Mouse (Mus musculus): ENCODE results near the gene Nfkb2. TPM values are rescaled to one million over a fixed set of nuclear protein-coding genes. Genes with fewer than 3 reads are reported as not detected.
A peak's percentile ranks its signal among the peaks of the same experiment; 100 is the strongest.

Nfkb2 gene
- polyA plus RNA-seq, 1 experiment from 2014 or later, result 10.6 TPM

DNA sequence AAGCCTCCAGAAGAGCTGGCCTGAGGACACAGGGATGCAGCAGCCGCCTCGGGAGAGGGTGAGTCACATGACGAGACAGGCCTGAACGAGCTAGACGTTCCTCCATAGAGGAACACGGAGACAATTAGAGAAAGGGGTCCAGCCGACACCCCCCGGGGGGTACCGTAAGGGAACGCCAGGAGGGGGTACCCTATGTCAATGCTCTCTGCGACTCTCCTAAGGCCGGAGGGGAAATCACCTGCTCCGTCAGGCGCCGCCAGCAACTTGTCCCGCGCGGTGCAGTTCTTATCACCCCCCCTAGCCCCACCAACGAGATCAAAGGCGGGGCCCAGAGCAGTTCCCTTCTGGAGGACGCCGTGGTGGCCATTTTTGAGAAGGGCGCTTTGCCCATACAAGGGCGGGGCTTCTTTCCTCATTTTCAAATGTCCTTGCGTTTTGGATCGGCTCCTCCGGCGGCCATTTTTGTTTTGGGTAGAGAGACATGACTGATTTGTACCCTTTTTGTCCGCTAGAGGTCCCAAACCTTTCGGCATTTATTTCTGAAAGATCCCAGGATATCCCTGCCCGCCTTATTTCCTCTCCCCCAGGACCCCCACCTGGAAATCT is 34.3 kb downstream of the Nfkb2 start, which contains the start of gene Cuedc2:
Gene Cuedc2 (minus strand): TSS at position 372 of the 606 bp plus-strand sequence.
- Histone ChIP-seq H3K36me3 (no peaks in the 10 kb centered on the region), H3K9ac (peak within 1 kb of the TSS; percentile 82), H3K4me3 (replicated peaks) (peak within 1 kb of the TSS; percentile 84), H3K27ac (peak within 1 kb of the TSS; percentile 63), H3K4me2 (peak within 1 kb of the TSS; percentile 75), H3K9me3 (no peaks in the 10 kb centered on the region), H3K27me3 (replicated peaks) (no peaks in the 10 kb centered on the region), H3K4me1 (peaks cover 10% of the 10 kb centered on the region)
- peak; percentile 89 for ATAC-seq (ENCODE audit: insufficient read depth, low FRiP score, low read depth)
- under 1% methylated on average over 31 of the region's 31 CpGs for WGBS

DNA sequence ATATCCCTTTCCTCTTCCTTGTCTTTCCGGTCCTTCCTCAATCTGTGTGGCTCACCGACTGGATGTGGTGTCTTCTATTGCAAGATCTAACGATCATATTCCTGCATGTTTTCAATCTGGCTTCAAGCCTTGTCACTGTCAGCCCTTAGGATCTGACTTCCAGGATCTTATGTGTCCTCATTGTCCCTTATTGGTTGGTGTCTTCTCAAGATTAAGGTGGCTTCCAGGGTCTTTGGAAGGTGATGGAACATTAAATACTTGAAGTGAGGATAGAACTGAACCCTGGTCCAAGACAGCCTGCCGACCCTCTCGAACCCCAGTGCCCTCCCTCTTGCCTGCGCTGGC is 34.8 kb downstream of the Nfkb2 start:
- no peak overlapping the region for H3K9ac ChIP-seq
- ATAC-seq (ENCODE audit: insufficient read depth, low FRiP score, low read depth), result no peak; the same call in 1 of the 2 replicates
- WGBS, result 51% methylated on average over 6 of the region's 6 CpGs
- no peaks in the 10 kb centered on the region for H3K27me3 ChIP-seq (replicated peaks)
- H3K4me1 ChIP-seq, result peaks cover 10% of the 10 kb centered on the region
- no peaks in the 10 kb centered on the region for H3K36me3 ChIP-seq
- peak overlapping the region; percentile 33 for H3K27ac ChIP-seq
- H3K9me3 ChIP-seq, result no peaks in the 10 kb centered on the region
- H3K4me2 ChIP-seq, result peak overlapping the region; percentile 75
- peak overlapping the region; percentile 84 for H3K4me3 ChIP-seq (replicated peaks)

DNA sequence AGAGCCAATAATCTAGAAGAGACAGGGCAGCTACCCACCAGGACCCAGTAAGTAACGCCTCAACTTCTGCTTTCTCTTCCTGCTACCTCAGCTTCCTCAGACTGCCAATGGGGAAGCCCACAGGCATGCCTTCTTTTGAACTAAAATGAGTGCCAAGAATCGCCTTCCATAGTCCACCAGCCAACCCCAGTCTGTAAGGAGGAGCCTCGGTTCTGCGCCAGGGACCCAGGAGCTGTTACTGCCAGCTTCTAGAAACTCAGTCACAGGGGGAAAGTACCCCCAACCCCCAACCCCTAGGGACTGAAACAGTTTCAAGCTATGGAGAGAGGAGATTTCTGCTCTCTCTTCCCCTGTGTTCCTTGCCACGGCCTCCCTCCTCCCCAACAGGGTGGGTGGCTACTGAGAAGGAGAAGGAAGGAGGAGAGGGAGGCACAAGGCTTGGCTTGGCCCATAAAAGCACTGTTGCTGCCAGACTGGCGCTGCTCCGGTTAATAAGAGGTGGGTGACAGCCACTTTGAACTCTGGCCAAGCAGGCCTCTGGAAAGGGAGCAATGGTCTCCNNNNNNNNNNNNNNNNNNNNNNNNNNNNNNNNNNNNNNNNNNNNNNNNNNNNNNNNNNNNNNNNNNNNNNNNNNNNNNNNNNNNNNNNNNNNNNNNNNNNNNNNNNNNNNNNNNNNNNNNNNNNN is 35.3 kb downstream of the Nfkb2 start:
- no peaks in the 10 kb centered on the region for H3K27me3 ChIP-seq (replicated peaks)
- H3K4me3 ChIP-seq (replicated peaks), result no peak overlapping the region
- WGBS, result 70% methylated on average over 7 of the region's 7 CpGs
- no peak overlapping the region for H3K9ac ChIP-seq
- peaks cover 10% of the 10 kb centered on the region for H3K4me1 ChIP-seq
- H3K9me3 ChIP-seq, result no peaks in the 10 kb centered on the region
- H3K27ac ChIP-seq, result peak overlapping the region; percentile 33
- H3K4me2 ChIP-seq, result peak overlapping the region; percentile 75; the same call in 1 of the 2 replicates
- no peak for ATAC-seq (ENCODE audit: insufficient read depth, low FRiP score, low read depth)
- H3K36me3 ChIP-seq, result no peaks in the 10 kb centered on the region

DNA sequence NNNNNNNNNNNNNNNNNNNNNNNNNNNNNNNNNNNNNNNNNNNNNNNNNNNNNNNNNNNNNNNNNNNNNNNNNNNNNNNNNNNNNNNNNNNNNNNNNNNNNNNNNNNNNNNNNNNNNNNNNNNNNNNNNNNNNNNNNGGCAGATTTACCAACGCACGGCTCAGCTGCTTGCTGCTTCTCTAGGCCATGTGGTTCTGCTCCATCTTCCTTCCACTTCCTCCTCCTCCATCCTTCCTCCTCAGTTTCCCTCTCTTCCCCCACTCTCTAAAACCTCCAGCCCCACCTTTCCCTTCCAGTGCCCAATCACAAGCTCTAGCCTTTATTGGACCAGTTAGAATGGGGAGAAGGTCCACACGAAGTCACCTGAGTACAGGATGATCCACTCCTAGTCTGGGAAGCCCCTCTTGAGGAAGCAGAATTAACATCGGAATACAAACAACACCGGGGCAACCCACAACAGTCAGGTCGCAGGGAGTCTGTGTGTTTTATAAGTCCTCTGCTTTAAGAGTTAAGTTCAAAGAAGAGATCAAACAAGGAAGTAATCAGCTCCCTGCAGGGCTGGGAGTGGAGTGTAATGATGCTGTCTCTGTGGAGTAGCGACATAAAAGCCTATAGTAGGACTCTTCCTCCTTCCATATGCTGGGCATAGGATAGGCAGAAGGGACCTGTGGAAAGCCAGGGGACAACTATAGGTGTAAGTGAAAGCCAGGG is 40.7 kb downstream of the Nfkb2 start:
- WGBS, result 19% methylated on average over 7 of the region's 7 CpGs

DNA sequence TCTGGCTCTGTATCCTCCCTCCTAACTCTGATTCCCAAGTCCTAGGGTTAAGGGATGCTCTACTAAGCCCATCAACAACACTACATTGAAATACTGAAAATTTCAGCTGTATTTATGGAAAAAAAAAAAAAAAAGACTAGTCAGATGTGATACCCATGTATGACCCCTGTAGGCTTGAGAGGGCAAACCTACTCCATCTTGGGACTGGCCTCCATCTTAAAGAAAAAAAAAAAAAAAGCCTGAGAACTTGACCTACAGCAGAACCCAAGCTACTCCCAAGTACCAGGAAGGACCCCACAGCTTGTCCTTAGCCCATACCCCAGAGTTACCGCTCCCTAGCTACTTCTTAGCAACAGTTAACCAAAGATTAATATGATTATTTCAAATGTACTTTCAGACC is 43.0 kb downstream of the Nfkb2 start:
- no peak overlapping the region for H3K4me2 ChIP-seq
- H3K27me3 ChIP-seq (replicated peaks), result no peaks in the 10 kb centered on the region
- no peaks in the 10 kb centered on the region for H3K9me3 ChIP-seq
- H3K9ac ChIP-seq, result no peak overlapping the region
- ATAC-seq (ENCODE audit: insufficient read depth, low FRiP score, low read depth), result no peak
- 97% methylated on average over 1 of the region's 1 CpGs for WGBS
- H3K4me1 ChIP-seq, result peaks cover 18% of the 10 kb centered on the region
- no peak overlapping the region for H3K4me3 ChIP-seq (replicated peaks)
- H3K36me3 ChIP-seq, result no peaks in the 10 kb centered on the region
- H3K27ac ChIP-seq, result no peak overlapping the region

More for the DNA sequence above, 40.7 kb downstream of the Nfkb2 start:
- Histone ChIP-seq H3K36me3 (no peaks in the 10 kb centered on the region), H3K27me3 (replicated peaks) (no peaks in the 10 kb centered on the region), H3K4me3 (replicated peaks) (no peak overlapping the region), H3K4me2 (no peak overlapping the region), H3K27ac (no peak overlapping the region), H3K9ac (no peak overlapping the region), H3K4me1 (peaks cover 16% of the 10 kb centered on the region), H3K9me3 (no peaks in the 10 kb centered on the region)
- ATAC-seq (ENCODE audit: insufficient read depth, low FRiP score, low read depth), result no peak

DNA sequence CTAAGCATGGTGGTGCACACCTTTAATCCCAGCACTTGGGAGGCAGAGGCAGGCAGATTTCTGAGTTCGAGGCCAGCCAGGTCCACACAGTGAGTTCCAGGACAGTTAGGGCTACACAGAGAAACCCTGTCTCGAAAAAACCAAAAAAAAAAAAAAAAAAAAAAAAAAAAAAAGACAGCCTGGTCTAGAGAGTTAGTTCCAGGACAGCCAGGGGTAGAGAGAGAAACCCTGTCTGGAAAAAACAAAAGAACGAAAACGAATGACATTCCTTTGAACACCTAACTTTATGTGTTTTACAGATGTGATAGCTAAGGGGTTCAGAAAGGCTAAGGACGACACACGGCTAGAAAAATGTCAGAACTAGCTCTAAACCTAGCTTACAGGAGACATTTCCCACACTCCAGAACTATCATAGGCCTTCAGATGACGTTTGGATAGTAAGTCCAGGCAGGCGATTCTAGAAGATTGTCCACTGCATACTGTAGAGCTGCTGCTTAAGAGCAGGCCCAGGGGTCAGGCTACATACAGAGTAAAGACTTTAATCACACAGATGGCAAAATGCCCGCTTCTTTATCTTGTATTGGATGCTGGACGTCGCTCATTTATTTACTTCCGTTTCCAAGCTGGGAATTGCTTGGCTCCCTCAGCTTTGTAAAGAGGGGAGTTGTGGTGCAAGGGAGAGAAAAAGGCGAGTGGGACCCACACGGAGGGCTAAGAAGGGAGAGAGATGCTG is 44.0 kb downstream of the Nfkb2 start:
- peak overlapping the region; percentile 84 for H3K27ac ChIP-seq
- no peaks in the 10 kb centered on the region for H3K9me3 ChIP-seq
- H3K9ac ChIP-seq, result peak overlapping the region; percentile 70; the same call in 1 of the 2 replicates
- no peaks in the 10 kb centered on the region for H3K27me3 ChIP-seq (replicated peaks)
- WGBS, result 29% methylated on average over 14 of the region's 14 CpGs
- peak overlapping the region; percentile 63 for H3K4me3 ChIP-seq (replicated peaks)
- no peaks in the 10 kb centered on the region for H3K36me3 ChIP-seq
- peak overlapping the region; percentile 98 for H3K4me2 ChIP-seq
- ATAC-seq (ENCODE audit: insufficient read depth, low FRiP score, low read depth), result no peak
- peaks cover 18% of the 10 kb centered on the region for H3K4me1 ChIP-seq

DNA sequence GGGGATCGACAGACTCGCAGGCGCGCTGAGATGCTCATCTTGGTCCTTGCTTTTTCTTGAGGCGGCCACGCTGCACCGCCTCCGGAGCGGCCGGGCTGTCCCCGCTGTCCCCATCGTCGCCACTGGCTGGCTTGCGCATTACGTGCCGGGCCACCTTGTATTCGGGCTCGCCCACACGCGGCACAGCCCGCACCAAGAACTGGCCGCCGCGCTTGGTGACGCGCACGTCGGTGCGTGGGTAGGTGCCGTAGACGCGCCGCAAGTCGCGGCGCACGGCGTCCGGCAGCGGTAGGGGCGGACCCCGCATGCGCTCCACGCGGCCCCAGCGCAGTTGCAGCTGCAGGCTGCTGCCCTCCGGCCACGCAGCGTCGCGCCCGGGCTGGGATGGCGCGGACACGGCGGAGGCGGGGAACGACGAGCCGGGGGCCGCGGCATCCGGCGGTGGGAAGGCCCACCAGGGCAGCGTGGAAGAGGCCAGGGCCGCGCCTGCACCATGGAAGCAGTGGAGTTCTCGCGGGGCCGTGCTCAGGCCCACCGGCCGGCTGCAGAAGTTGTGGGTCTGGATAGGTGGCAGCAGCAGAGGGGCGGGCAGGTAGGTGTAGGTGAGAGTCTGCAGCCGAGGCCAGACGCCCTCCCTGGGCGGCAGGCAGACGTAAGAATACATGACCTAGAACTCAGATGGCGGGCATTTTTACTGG is 44.8 kb downstream of the Nfkb2 start:
- Histone ChIP-seq H3K9ac (peak overlapping the region; percentile 70), H3K9me3 (no peaks in the 10 kb centered on the region), H3K4me3 (replicated peaks) (peak overlapping the region; percentile 63), H3K4me2 (peak overlapping the region; percentile 98), H3K27me3 (replicated peaks) (no peaks in the 10 kb centered on the region), H3K36me3 (no peaks in the 10 kb centered on the region), H3K27ac (peak overlapping the region; percentile 84), H3K4me1 (peaks cover 18% of the 10 kb centered on the region)
- ATAC-seq (ENCODE audit: insufficient read depth, low FRiP score, low read depth), result peak; percentile 72
- WGBS, result under 1% methylated on average over 78 of the region's 78 CpGs

DNA sequence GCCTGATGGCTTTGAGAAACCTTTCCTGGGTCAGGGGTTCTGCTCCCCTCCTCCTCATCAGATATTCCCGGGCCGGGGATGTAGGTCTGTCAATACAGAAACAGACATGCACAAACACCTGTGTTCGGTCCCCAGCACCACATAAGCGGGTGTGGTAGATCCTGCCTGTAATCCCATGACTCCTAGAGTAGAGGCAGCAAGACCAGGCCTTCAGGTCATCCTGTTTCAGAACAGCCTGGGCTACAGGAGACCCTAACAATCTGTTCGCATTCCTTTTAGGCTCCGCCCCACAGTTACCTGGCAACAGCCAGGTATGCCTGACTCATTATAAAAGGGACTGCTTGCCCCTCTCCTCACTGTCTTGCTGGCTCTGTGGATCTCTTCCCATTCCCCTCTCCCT is 45.4 kb downstream of the Nfkb2 start:
- H3K9ac ChIP-seq, result no peak overlapping the region
- peak overlapping the region; percentile 98 for H3K4me2 ChIP-seq
- H3K4me3 ChIP-seq (replicated peaks), result peak overlapping the region; percentile 63
- peak overlapping the region; percentile 84; the same call in 1 of the 2 replicates for H3K27ac ChIP-seq
- no peaks in the 10 kb centered on the region for H3K9me3 ChIP-seq
- peaks cover 18% of the 10 kb centered on the region for H3K4me1 ChIP-seq
- WGBS, result 27% methylated on average over 6 of the region's 6 CpGs
- H3K27me3 ChIP-seq (replicated peaks), result no peaks in the 10 kb centered on the region
- no peaks in the 10 kb centered on the region for H3K36me3 ChIP-seq
- ATAC-seq (ENCODE audit: insufficient read depth, low FRiP score, low read depth), result 0 out of 2 replicates have a peak, but pooled peaks have one; percentile 4

DNA sequence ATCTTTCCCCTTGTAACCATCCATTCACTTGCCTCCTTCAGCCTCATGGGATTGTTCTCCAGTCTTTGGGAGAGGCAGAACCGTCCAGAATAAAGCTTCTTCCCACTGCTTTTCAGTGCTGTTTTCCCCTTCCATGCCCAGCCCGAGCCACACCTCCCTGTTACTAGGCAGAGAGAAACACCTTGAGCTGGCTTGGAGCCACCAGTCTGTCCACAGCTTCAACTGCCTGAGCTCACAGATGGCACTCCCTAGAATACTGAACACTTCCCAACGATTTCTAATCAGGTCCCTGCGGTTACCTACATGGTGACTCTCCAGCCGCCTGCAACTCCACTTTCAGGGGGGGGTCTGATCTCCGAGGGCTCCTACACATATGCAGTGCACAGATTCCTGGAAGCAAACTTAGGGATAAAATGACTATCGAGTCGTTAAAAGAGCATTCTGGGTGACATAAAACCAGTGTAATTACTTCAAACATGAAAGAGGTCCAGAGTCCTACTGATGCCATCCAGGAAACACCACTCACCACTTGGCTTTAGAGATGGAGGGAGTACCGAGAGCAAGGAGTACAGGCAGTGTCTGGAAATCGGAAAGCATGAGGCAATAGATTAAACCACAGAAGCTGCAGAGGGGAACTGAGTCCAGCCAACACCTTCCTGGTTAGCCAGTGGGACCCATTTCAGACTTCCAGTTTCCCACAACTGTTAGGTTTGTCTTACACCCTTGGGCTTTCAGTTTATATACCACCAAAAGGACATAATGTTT is 46.2 kb downstream of the Nfkb2 start, which contains the start of gene 2310034G01Rik:
Gene 2310034G01Rik (minus strand): TSS at position 135 of the 765 bp plus-strand sequence.
- Histone ChIP-seq H3K9ac (peak within 1 kb of the TSS; percentile 70), H3K36me3 (no peaks in the 10 kb centered on the region), H3K4me1 (peaks cover 17% of the 10 kb centered on the region), H3K27me3 (replicated peaks) (no peaks in the 10 kb centered on the region), H3K4me3 (replicated peaks) (peak within 1 kb of the TSS; percentile 63), H3K9me3 (no peaks in the 10 kb centered on the region), H3K27ac (peak within 1 kb of the TSS; percentile 84; the same call in 1 of the 2 replicates), H3K4me2 (peak within 1 kb of the TSS; percentile 98)
- WGBS, result 62% methylated on average over 10 of the region's 10 CpGs
- ATAC-seq (ENCODE audit: insufficient read depth, low FRiP score, low read depth), result no peak

DNA sequence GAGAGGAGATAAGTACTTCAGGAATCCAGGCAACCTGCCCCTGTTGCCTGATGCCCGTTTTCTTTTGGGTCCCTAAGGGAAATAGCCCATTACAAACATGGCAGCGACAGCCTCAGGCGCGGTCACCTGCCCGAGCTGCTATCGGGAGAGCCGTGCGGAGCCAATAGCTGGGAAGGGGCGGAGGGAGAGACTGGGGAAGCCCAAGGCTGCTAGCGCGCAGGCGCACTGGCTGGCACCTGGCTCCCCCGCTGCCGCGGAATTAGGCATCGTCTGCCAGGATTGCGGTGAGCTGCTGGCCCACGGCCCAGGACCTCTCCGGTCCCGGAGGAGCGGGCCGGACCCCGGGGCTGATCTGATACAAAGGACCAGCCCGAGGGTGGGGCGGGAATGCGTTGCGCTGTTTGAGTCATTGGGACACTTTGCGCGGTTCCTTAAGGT is 52.6 kb downstream of the Nfkb2 start:
- Histone ChIP-seq H3K9me3 (no peaks in the 10 kb centered on the region), H3K4me1 (peaks cover 8% of the 10 kb centered on the region; the same call in 1 of the 2 replicates), H3K4me2 (peak overlapping the region; percentile 88), H3K4me3 (replicated peaks) (peak overlapping the region; percentile 53), H3K9ac (peak overlapping the region; percentile 1; the same call in 1 of the 2 replicates), H3K27ac (peak overlapping the region; percentile 46), H3K27me3 (replicated peaks) (peaks cover 3% of the 10 kb centered on the region; the same call in 1 of the 2 replicates), H3K36me3 (no peaks in the 10 kb centered on the region)
- ATAC-seq (ENCODE audit: insufficient read depth, low FRiP score, low read depth), result peak; percentile 89
- under 1% methylated on average over 29 of the region's 29 CpGs for WGBS
